Mouse (Mus musculus) left cerebral cortex, postnatal 10 days (tissue): Measurements from ENCODE around the gene Flii. TPM values are rescaled to one million over a fixed set of nuclear protein-coding genes. Genes with fewer than 3 reads are reported as not detected.

Experiments used
- DNase-seq, 2 experiments: peaks; one replicate each; pipeline ENCODE4 v3.0.0; 2021 to 2022; ENCODE audit warnings: low spot score in 2 of 2, mixed read lengths in 1 of 2; ENCODE audit errors: extremely low spot score in 1 of 2
- intact Hi-C: fragments of 180-260 bp; cut with DNase I; formaldehyde crosslinking; loops from one replicate; pipeline ENCODE4 v1.15.1; 2025
- microRNA-seq: library from miRNA; unstranded; fragments of <30 nt; microRNA quantifications from one replicate; pipeline ENCODE4 v1.2.0, GENCODE M21; 2022
- total RNA-seq, 2 experiments: library from RNA; stranded (reverse); gene quantifications; 2 replicates each; pipeline ENCODE4 v1.2.3; 2021

Flii gene
- total RNA-seq, 2 experiments from 2014 or later = 48.5 to 59.6 TPM

DNA sequence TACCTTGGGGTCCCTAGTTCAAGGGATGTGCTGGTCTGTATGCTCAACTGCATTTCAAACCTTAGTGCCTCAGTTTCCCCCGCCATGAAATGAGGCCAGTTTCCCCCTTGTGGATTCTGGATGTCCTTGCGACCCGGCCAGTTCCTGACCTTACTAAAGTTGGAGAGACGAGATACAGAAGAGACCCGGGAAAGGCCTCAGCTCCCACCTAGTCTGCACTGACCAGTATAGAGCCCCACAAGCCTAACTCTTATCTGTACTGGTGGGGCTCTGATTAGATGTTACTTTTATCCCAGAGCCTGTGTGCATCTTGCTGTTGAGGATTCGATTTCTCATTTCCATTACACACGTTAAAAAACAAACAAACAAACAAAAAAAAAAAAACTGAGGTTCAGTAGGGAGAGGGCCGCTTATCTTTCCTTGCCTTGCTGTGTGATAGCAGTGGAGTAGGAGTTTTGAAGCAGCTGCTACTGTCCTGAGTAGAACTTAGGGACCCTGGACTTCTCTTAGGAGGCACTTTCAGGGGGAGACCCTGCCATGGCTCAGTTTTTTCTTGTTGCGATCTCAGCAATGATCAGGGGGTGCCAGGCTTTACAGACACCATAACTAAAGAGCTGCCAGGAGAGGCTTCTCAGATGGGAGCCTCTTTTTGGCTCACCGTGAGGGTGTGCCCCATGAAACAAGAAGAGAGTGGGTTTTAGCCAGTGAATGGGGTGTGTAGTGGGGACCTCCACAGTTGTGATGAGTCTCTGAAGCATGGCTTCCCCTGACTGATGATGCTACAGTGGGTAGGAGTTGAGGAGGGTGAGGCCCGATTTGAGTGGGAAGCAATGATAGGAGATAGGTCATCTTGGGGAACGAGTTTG is 26.5 kb downstream of the Flii start:
- peak in 1 of 2 experiments; percentile 0 for DNase-seq
- intact Hi-C loops = no loop called here

DNA sequence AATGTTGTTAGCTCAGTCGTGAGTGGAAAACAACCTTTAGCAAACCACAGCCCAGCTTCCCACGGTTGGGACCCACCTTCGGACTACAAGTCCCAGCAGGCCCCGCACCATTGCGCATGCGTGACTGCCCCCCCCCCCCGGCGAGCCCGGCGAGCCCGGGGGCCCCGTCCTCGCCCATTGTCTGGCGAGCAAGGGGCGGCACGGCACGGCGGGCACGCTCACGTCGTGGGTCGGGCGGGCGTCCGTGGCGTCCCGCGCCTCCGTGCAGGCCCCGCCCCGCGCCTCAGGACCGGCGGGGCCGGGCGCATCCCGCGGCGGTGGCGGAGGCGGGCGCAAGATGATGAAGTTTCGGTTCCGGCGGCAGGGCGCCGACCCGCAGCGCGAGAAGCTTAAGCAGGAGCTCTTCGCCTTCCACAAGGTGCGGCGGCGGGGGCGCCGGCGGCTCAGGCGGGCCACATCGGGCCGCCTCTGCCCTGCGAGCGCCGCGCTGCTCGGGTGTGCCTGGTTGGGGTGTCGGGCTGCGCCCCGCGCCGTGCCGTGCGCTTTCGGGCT is 27.5 kb downstream of the Flii start, which contains the start of gene Llgl1:
Gene Llgl1 (plus strand): TSS at position 200 of the 552 bp plus-strand sequence.
- DNase-seq = peak; percentile 63 to 95
- intact Hi-C loops = no loop called here

DNA sequence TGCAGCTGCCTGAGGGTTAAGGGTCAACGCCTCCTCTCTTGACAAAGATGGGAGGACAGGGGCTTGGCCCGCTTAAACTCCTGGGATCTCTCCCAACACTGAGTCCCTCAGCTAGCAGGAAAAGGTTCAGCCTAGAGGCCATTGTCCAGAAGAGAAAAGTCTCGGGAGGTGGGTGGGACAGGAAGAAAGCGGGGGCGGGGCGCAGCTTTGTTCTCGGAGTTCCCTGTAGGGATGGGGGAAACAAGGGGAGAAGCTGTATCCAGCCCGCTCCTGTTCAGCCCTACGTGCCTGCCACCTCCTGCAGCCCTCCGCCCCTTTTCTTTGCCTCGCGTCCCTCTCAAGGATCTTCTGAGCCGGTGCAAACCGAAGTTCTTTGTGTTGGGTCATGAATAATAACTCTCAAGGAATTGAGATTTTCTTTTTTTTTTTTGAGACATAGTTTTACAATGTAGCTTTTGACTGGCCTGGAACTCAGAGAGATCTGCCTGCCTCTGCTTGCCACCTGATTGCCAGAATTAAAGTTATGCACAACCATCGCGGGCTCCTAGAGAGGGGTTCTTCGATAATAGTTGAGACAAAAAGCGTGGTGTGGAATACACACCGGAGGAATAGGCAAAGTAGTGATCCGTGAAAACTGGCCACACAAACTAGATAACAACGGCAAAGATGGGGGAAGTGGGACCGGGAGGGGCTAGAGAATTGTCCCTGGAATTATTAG is 28.1 kb downstream of the Flii start:
- intact Hi-C loops = no loop called here
- DNase-seq = peak in 1 of 2 experiments; percentile 93

DNA sequence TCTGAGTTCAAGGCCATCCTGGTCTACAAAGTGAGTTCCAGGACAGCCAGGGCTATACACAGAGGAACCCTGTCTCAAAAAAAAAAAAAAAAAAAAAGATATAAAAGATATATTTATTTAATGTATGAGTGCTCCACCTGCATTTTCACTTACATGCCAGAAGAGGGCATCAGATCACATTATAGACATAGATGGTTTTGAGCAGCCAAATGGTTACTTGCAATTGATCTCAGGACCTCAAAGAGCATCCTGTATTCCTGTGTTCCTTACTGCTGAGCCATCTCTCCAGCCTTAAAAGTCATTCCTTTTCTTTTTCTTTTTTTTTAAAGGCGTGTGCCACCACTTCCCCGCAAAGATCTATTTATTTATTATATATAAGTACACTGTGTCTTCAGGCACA is 29.5 kb downstream of the Flii start:
- no peak for DNase-seq
- intact Hi-C loops = no loop called here

DNA sequence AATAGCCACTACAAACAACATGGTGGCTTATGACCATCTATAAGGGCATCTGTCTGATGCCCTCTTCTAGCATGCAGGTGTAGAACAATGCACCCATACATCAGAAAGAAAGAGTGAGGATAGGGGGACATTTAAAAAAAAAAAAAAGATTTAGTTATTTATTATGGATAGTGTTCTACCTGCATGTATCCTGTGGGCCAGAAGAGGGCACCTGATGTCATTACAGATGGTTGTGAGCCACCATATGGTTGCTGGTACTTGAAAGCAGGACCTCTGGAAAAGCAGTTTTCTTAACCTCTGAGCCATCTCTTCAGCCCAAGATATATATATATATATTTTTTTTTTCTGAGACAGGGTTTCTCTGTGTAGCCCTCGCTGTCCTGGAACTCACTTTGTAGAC is 30.9 kb downstream of the Flii start:
- intact Hi-C loops = no loop called here
- DNase-seq = no peak

Small RNAs within 50 kb of the gene (microRNA-seq; reads per million reads assigned to microRNA genes)
- 4.9 reads per million, percentile 17 among the genes with 10 or more reads in this experiment for gene Mir5100

Other genes with a start within 250 kb of the Flii start
- gene Alkbh5, start 190.9 kb downstream of the Flii start, total RNA-seq = 10 to 100 TPM; 35.8 to 35.9 TPM
- 10 to 100 TPM; 32.5 to 33.9 TPM for gene Llgl1, start 27.5 kb downstream of the Flii start, total RNA-seq
- gene Mief2, start 1.1 kb upstream of the Flii start, total RNA-seq = 10 to 100 TPM; 25.9 to 26.2 TPM
- 1 to 10 TPM; 4.7 to 5.3 TPM for gene Top3a, start 50.1 kb upstream of the Flii start, total RNA-seq
- 10 to 100 TPM; 24.6 to 26.0 TPM for gene Smcr8, start 50.3 kb upstream of the Flii start, total RNA-seq
- gene Shmt1, start 84.5 kb upstream of the Flii start, total RNA-seq = 1 to 10 TPM; 3.3 to 4.2 TPM
- 10 to 100 TPM; 29.1 to 29.7 TPM for gene Dhrs7b, start 103.4 kb upstream of the Flii start, total RNA-seq
- gene Tmem11, start 152.0 kb upstream of the Flii start, total RNA-seq = 10 to 100 TPM; 25.2 TPM
- 10 to 100 TPM; 12.4 to 13.7 TPM for gene Natd1, start 187.5 kb upstream of the Flii start, total RNA-seq
- 10 to 100 TPM; 13.4 to 14.3 TPM for gene Map2k3, start 204.8 kb upstream of the Flii start, total RNA-seq